Mouse (Mus musculus) myocyte (in vitro differentiated cells): ENCODE measurements at regions not wholly inside any gene's neighbourhood (a gene's known extent, or its start where the extent isn't known, plus 50 kb on each side); places are given as distances from the start of the nearest gene placed in this dataset.

Source experiments
- H3K27me3 ChIP-seq: one replicate; pipeline ENCODE4 v1.6.1; 2011; ENCODE audit not compliant: control insufficient read depth, insufficient read depth, insufficient read length
- H3K36me3 ChIP-seq: one replicate; pipeline ENCODE4 v1.6.1; 2011; ENCODE audit not compliant: control insufficient read depth, insufficient read depth
- H3K4me2 ChIP-seq: one replicate; pipeline ENCODE4 v1.6.1; 2011; ENCODE audit warnings: low read depth, control low read depth
- H3K4me3 ChIP-seq: one replicate; pipeline ENCODE4 v1.5.1; 2011; ENCODE audit warnings: mild to moderate bottlenecking, control low read depth, moderate library complexity
- H3K79me2 ChIP-seq: one replicate; pipeline ENCODE4 v1.6.1; 2011; ENCODE audit not compliant: control insufficient read depth, insufficient read depth
- H3ac ChIP-seq: one replicate; pipeline ENCODE4 v1.6.1; 2011; ENCODE audit not compliant: control insufficient read depth, insufficient read length
- CEBPB ChIP-seq: IDR thresholded peaks from 2 replicates; pipeline ENCODE4 v1.6.1; 2011; ENCODE audit warnings: mild to moderate bottlenecking, moderate library complexity; ENCODE audit not compliant: poor library complexity, insufficient read depth, severe bottlenecking
- E2F4 ChIP-seq: IDR thresholded peaks from one replicate; pipeline ENCODE4 v1.6.1; 2011; ENCODE audit warnings: mild to moderate bottlenecking, control low read depth, moderate library complexity; ENCODE audit not compliant: insufficient read depth
- MAX ChIP-seq: IDR thresholded peaks from one replicate; pipeline ENCODE4 v1.6.1; 2011; ENCODE audit warnings: low read depth, mild to moderate bottlenecking, control low read depth
- MYOD1 ChIP-seq, 3 experiments: IDR thresholded peaks; one replicate each; pipeline ENCODE4 v1.6.1; 2011; ENCODE audit warnings: control low read depth in 2 of 3, low read depth in 2 of 3, mild to moderate bottlenecking in 2 of 3, moderate library complexity in 1 of 3; ENCODE audit not compliant: insufficient read length in 2 of 3, control insufficient read depth in 1 of 3
- MYOG ChIP-seq, 3 experiments: IDR thresholded peaks; one replicate each; pipeline ENCODE4 v1.6.1; 2011; ENCODE audit warnings: control low read depth in 2 of 3, low read depth in 2 of 3, mild to moderate bottlenecking in 2 of 3; ENCODE audit not compliant: insufficient read length in 2 of 3, control insufficient read depth in 1 of 3, insufficient read depth in 1 of 3
- POLR2A ChIP-seq: IDR thresholded peaks from one replicate; pipeline ENCODE4 v1.6.1; 2011; ENCODE audit warnings: low read depth, mild to moderate bottlenecking, control low read depth, moderate library complexity; ENCODE audit not compliant: insufficient read length
- POLR2AphosphoS2 ChIP-seq: IDR thresholded peaks from one replicate; pipeline ENCODE4 v1.6.1; 2011; ENCODE audit warnings: low read depth, control low read depth; ENCODE audit not compliant: insufficient read length
- REST ChIP-seq: IDR thresholded peaks from one replicate; pipeline ENCODE4 v1.6.1; 2011; ENCODE audit warnings: mild to moderate bottlenecking, control low read depth, moderate library complexity; ENCODE audit not compliant: insufficient read depth, insufficient read length
- SRF ChIP-seq: IDR thresholded peaks from one replicate; pipeline ENCODE4 v1.6.1; 2011; ENCODE audit warnings: low read depth; ENCODE audit not compliant: control insufficient read depth, insufficient read length
- TCF12 ChIP-seq: IDR thresholded peaks from one replicate; pipeline ENCODE4 v1.6.1; 2011; ENCODE audit warnings: mild to moderate bottlenecking, control low read depth; ENCODE audit not compliant: poor library complexity, insufficient read depth, severe bottlenecking
- TCF3 ChIP-seq: IDR thresholded peaks from one replicate; pipeline ENCODE4 v1.6.1; 2011; ENCODE audit warnings: low read depth, control low read depth; ENCODE audit not compliant: insufficient read length
- USF1 ChIP-seq: IDR thresholded peaks from one replicate; pipeline ENCODE4 v1.6.1; 2011; ENCODE audit warnings: low read depth, mild to moderate bottlenecking, control low read depth, moderate library complexity

- H3ac ChIP-seq = no peak overlapping the region
- no peak overlapping the region for H3K4me3 ChIP-seq
- H3K79me2 ChIP-seq = no peaks in the 10 kb centered on the region
- no peaks in the 10 kb centered on the region for H3K36me3 ChIP-seq
- H3K4me2 ChIP-seq = no peak overlapping the region
- no peaks in the 10 kb centered on the region for H3K27me3 ChIP-seq
- no peak for TF ChIP-seq MAX
- no peak for TF ChIP-seq POLR2AphosphoS2
- no peak for TF ChIP-seq MYOG (IDR thresholded peaks at IDR 0.05; ENCODE audit: control insufficient read depth in 1 of 3, insufficient read depth in 1 of 3, insufficient read length in 2 of 3, low read depth in 2 of 3)
- TF ChIP-seq MYOD1 (IDR thresholded peaks at IDR 0.05; ENCODE audit: control insufficient read depth in 1 of 3, insufficient read length in 2 of 3, low read depth in 2 of 3) = no peak
- no peak for TF ChIP-seq CEBPB
- TF ChIP-seq POLR2A = no peak
- TF ChIP-seq USF1 = no peak
- no peak for TF ChIP-seq SRF
- TF ChIP-seq TCF12 = no peak
- TF ChIP-seq TCF3 = no peak
- no peak for TF ChIP-seq REST
- no peak for TF ChIP-seq E2F4
Observed at GRCm38 (mm10) chr10:109300199-109300598, 289.4 kb upstream of the Syt1 start.

GRCm38 (mm10) chr10:109299785-109300184 lies 289.0 kb upstream of the Syt1 start:
- TF ChIP-seq SRF (no peak), REST (no peak), POLR2A (no peak)
- Histone ChIP-seq H3K36me3 (no peaks in the 10 kb centered on the region), H3K4me3 (no peak overlapping the region)

GRCm38 (mm10) chr10:109283348-109283747 lies 272.6 kb upstream of the Syt1 start:
- TF ChIP-seq MYOG (IDR thresholded peaks at IDR 0.05; ENCODE audit: control insufficient read depth in 1 of 3, insufficient read depth in 1 of 3, insufficient read length in 2 of 3, low read depth in 2 of 3) = no peak
- TF ChIP-seq POLR2AphosphoS2 = no peak
- no peak for TF ChIP-seq TCF3
- TF ChIP-seq REST = no peak
- no peak for TF ChIP-seq POLR2A
- no peak for TF ChIP-seq TCF12
- TF ChIP-seq MAX = no peak
- no peak for TF ChIP-seq SRF
- H3K79me2 ChIP-seq = no peaks in the 10 kb centered on the region
- H3K4me3 ChIP-seq = no peak overlapping the region
- H3K27me3 ChIP-seq = no peaks in the 10 kb centered on the region
- H3K4me2 ChIP-seq = no peak overlapping the region
- H3K36me3 ChIP-seq = no peaks in the 10 kb centered on the region
- no peak overlapping the region for H3ac ChIP-seq

More at GRCm38 (mm10) chr10:109299785-109300184, 289.0 kb upstream of the Syt1 start:
- Histone ChIP-seq H3ac (no peak overlapping the region), H3K79me2 (no peaks in the 10 kb centered on the region), H3K27me3 (no peaks in the 10 kb centered on the region), H3K4me2 (no peak overlapping the region)

GRCm38 (mm10) chr10:109249781-109250180 lies 239.0 kb upstream of the Syt1 start:
- Histone ChIP-seq H3ac (no peak overlapping the region), H3K79me2 (no peaks in the 10 kb centered on the region), H3K4me3 (no peak overlapping the region), H3K36me3 (no peaks in the 10 kb centered on the region), H3K4me2 (no peak overlapping the region), H3K27me3 (no peaks in the 10 kb centered on the region)
- no peak for TF ChIP-seq E2F4
- no peak for TF ChIP-seq POLR2A
- no peak for TF ChIP-seq MAX

GRCm38 (mm10) chr10:109246328-109246727 lies 235.5 kb upstream of the Syt1 start:
- TF ChIP-seq TCF12 (no peak), CEBPB (no peak), MYOG (IDR thresholded peaks at IDR 0.05; ENCODE audit: control insufficient read depth in 1 of 3, insufficient read depth in 1 of 3, insufficient read length in 2 of 3, low read depth in 2 of 3) (no peak), MAX (no peak), SRF (no peak), USF1 (no peak), POLR2A (no peak), REST (no peak), TCF3 (no peak), MYOD1 (IDR thresholded peaks at IDR 0.05; ENCODE audit: control insufficient read depth in 1 of 3, insufficient read length in 2 of 3, low read depth in 2 of 3) (no peak), POLR2AphosphoS2 (no peak), E2F4 (no peak)
- Histone ChIP-seq H3ac (no peak overlapping the region), H3K36me3 (no peaks in the 10 kb centered on the region), H3K79me2 (no peaks in the 10 kb centered on the region), H3K4me3 (no peak overlapping the region), H3K4me2 (no peak overlapping the region), H3K27me3 (no peaks in the 10 kb centered on the region)
